Mouse (Mus musculus): ENCODE results near the gene Thoc6.

DNA sequence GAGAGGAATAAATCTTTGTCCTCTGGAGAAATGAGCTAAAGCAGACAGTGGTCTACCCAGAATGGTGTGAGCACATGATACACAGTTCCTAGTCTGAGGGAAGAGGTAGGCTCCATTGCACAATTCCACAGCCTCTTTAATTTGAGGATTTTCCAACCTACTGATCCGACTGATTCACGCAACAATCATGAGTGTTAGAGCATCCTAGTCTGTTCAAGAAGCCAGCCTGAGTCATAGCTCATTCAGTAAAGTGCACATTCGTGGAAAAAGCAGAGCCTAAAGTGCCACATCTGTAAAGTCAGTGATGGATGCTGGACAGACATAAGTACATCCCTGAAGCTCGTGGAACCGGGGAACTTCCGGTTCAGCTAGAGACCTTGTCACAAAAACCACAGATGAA lies 22.3 kb downstream of the Thoc6 start:
- TF ChIP-seq CTCF (IDR thresholded peaks at IDR 0.05; ENCODE audit: low read depth, low read length) (no peak), TAL1 (conservative IDR thresholded peaks at IDR 0.05; ENCODE audit: low read depth, low read length) (no peak), GATA1 (IDR thresholded peaks at IDR 0.05; ENCODE audit: borderline replicate concordance, low read length) (no peak)

Data from G1E (cell line).